Mouse (Mus musculus) intestine, postnatal 0 days (tissue): ENCODE measurements at regions not wholly inside any gene's neighbourhood (a gene's known extent, or its start where the extent isn't known, plus 50 kb on each side); places are given as distances from the start of the nearest gene placed in this dataset.

ENCODE experiments used
- ATAC-seq: fragments of 200-750 bp; cut with Nextera tagmentation; 2 replicates; pipeline ENCODE4 v1.8.0; 2017; ENCODE audit warnings: mild to moderate bottlenecking, moderate TSS enrichment, moderate library complexity
- H3K27ac ChIP-seq: fragments of 300-500 bp; sonication (generic); 2 replicates; pipeline ENCODE4 v1.5.1; 2014; ENCODE audit warnings: mild to moderate bottlenecking, low read depth, low read length, moderate library complexity
- H3K27me3 ChIP-seq: fragments of 300-500 bp; sonication (generic); replicated peaks from 2 replicates; pipeline ENCODE4 v1.6.1; 2014; ENCODE audit warnings: low read length, mixed read lengths; ENCODE audit not compliant: control insufficient read depth, insufficient read depth
- H3K36me3 ChIP-seq: fragments of 300-500 bp; sonication (generic); 2 replicates; pipeline ENCODE4 v1.6.1; 2014; ENCODE audit warnings: mild to moderate bottlenecking, moderate library complexity; ENCODE audit not compliant: control insufficient read depth, insufficient read depth
- H3K4me1 ChIP-seq: fragments of 300-500 bp; sonication (generic); replicated peaks from 2 replicates; pipeline ENCODE4 v1.6.1; 2014; ENCODE audit warnings: antibody characterized with exemption, low read length, mixed read lengths; ENCODE audit not compliant: control insufficient read depth, insufficient read depth
- H3K4me2 ChIP-seq: fragments of 300-500 bp; sonication (generic); replicated peaks from 2 replicates; pipeline ENCODE4 v1.6.1; 2014; ENCODE audit warnings: low read depth, mild to moderate bottlenecking, moderate library complexity
- H3K4me3 ChIP-seq: fragments of 300-500 bp; sonication (generic); 2 replicates; pipeline ENCODE4 v1.5.1; 2014; ENCODE audit warnings: low read depth, low read length
- H3K9ac ChIP-seq: fragments of 300-500 bp; sonication (generic); 2 replicates; pipeline ENCODE4 v1.6.1; 2014; ENCODE audit warnings: mild to moderate bottlenecking, low read depth, low read length
- H3K9me3 ChIP-seq: fragments of 300-500 bp; sonication (generic); 2 replicates; pipeline ENCODE4 v1.6.1; 2016; ENCODE audit warnings: mixed run types; ENCODE audit not compliant: control insufficient read depth
- CTCF ChIP-seq: sonication (generic); IDR thresholded peaks from 2 replicates; pipeline ENCODE4 v1.5.1; 2016; ENCODE audit warnings: low read depth, mild to moderate bottlenecking, control low read depth, antibody characterized with exemption, moderate library complexity
- WGBS: fragments of 180-500 bp; shearing (Covaris S2); extraction: QIAGEN DNeasy Blood & Tissue Kit; methylation state at CpG from one replicate; pipeline ENCODE4 v1.1.7; 2014; 5-methylcytosine and 5-hydroxymethylcytosine counted together

DNA sequence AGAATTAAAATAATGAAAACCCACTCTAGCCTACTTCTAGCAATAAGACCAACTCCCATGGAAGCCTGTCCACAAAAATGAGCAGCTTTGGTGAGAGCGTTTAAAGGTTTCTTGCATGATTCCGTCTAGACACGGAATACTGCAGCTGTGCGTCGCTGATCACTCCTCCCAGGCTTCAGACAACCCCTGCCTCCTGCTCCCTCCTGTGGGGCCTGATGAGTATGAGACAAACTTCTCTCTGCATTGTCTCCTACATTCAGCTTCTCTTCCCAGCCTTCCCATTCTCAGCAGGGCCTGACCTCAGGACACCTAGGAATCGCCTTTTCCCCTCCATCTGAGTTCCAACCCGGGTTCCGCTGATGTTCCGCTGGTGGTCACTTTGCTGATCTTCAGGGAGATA, 50.0 kb upstream of the Thbs2 start:
- H3K4me1 ChIP-seq: no peaks in the 10 kb centered on the region
- H3K9ac ChIP-seq: no peak overlapping the region
- ATAC-seq: no peak
- no peaks in the 10 kb centered on the region for H3K27me3 ChIP-seq
- WGBS: 73% methylated on average over 9 of the region's 9 CpGs
- no peaks in the 10 kb centered on the region for H3K36me3 ChIP-seq
- H3K9me3 ChIP-seq: no peaks in the 10 kb centered on the region
- no peak overlapping the region for H3K4me3 ChIP-seq
- TF ChIP-seq CTCF: peak; percentile 46
- H3K27ac ChIP-seq: no peak overlapping the region
- no peak overlapping the region for H3K4me2 ChIP-seq
